Mouse (Mus musculus): ENCODE results near the gene Sprr4. TPM values are rescaled to one million over a fixed set of nuclear protein-coding genes. Genes with fewer than 3 reads are reported as not detected.

Gene Sprr4
- polyA plus RNA-seq, 1 experiment from 2014 or later: not detected

Other genes with a start within 250 kb of the Sprr4 start
- gene Sprr2a3, start 215.1 kb downstream of the Sprr4 start, polyA plus RNA-seq (2014; fragmentation: Nextera tagmentation; extraction: Ambion mirVana): not detected in 2 replicates
- gene Sprr2b, start 183.9 kb downstream of the Sprr4 start, polyA plus RNA-seq (2014; fragmentation: Nextera tagmentation; extraction: Ambion mirVana): not detected in 2 replicates
- gene Sprr2d, start 161.4 kb downstream of the Sprr4 start, polyA plus RNA-seq (2014; fragmentation: Nextera tagmentation; extraction: Ambion mirVana): not detected in 2 replicates
- not detected in 2 replicates for gene Sprr2e, start 148.3 kb downstream of the Sprr4 start, polyA plus RNA-seq (2014; fragmentation: Nextera tagmentation; extraction: Ambion mirVana)
- gene Sprr2f, start 135.3 kb downstream of the Sprr4 start, polyA plus RNA-seq (2014; fragmentation: Nextera tagmentation; extraction: Ambion mirVana): not detected in 2 replicates
- not detected in 2 replicates for gene Sprr2h, start 114.8 kb downstream of the Sprr4 start, polyA plus RNA-seq (2014; fragmentation: Nextera tagmentation; extraction: Ambion mirVana)
- not detected in 2 replicates for gene Sprr2i, start 92.5 kb downstream of the Sprr4 start, polyA plus RNA-seq (2014; fragmentation: Nextera tagmentation; extraction: Ambion mirVana)
- gene Sprr2j-ps, start 82.4 kb downstream of the Sprr4 start, polyA plus RNA-seq (2014; fragmentation: Nextera tagmentation; extraction: Ambion mirVana): not detected in 2 replicates
- 5.4 and 6.7 TPM in 2 replicates for gene Gm9774, start 71.1 kb downstream of the Sprr4 start, polyA plus RNA-seq (2014; fragmentation: Nextera tagmentation; extraction: Ambion mirVana)
- gene Sprr2k, start 67.9 kb downstream of the Sprr4 start, polyA plus RNA-seq (2014; fragmentation: Nextera tagmentation; extraction: Ambion mirVana): not detected in 2 replicates
- gene Sprr1b, start 61.7 kb downstream of the Sprr4 start, polyA plus RNA-seq (2014; fragmentation: Nextera tagmentation; extraction: Ambion mirVana): not detected in 2 replicates
- not detected in 2 replicates for gene Sprr3, start 41.8 kb downstream of the Sprr4 start, polyA plus RNA-seq (2014; fragmentation: Nextera tagmentation; extraction: Ambion mirVana)
- gene Sprr1a, start 14.6 kb downstream of the Sprr4 start, polyA plus RNA-seq (2014; fragmentation: Nextera tagmentation; extraction: Ambion mirVana): 0.36 TPM in 1 of 2 replicates, not detected in the other
- not detected in 2 replicates for gene 2310046K23Rik, start 34.0 kb upstream of the Sprr4 start, polyA plus RNA-seq (2014; fragmentation: Nextera tagmentation; extraction: Ambion mirVana)
- gene Ivl, start 73.2 kb upstream of the Sprr4 start, polyA plus RNA-seq (2014; fragmentation: Nextera tagmentation; extraction: Ambion mirVana): 0.17 TPM in 1 of 2 replicates, not detected in the other
- not detected in 2 replicates for gene Smcp, start 88.5 kb upstream of the Sprr4 start, polyA plus RNA-seq (2014; fragmentation: Nextera tagmentation; extraction: Ambion mirVana)
- gene 2210017I01Rik, start 107.0 kb upstream of the Sprr4 start, polyA plus RNA-seq (2014; fragmentation: Nextera tagmentation; extraction: Ambion mirVana): not detected in 2 replicates
- gene Lce6a, start 121.2 kb upstream of the Sprr4 start, polyA plus RNA-seq (2014; fragmentation: Nextera tagmentation; extraction: Ambion mirVana): not detected in 2 replicates
- not detected in 2 replicates for gene Lce1a1, start 147.8 kb upstream of the Sprr4 start, polyA plus RNA-seq (2014; fragmentation: Nextera tagmentation; extraction: Ambion mirVana)
- not detected in 2 replicates for gene Lce1b, start 156.4 kb upstream of the Sprr4 start, polyA plus RNA-seq (2014; fragmentation: Nextera tagmentation; extraction: Ambion mirVana)
- not detected in 2 replicates for gene Lce1a2, start 169.8 kb upstream of the Sprr4 start, polyA plus RNA-seq (2014; fragmentation: Nextera tagmentation; extraction: Ambion mirVana)
- gene Lce1c, start 178.8 kb upstream of the Sprr4 start, polyA plus RNA-seq (2014; fragmentation: Nextera tagmentation; extraction: Ambion mirVana): not detected in 2 replicates
- not detected in 2 replicates for gene Lce1d, start 186.7 kb upstream of the Sprr4 start, polyA plus RNA-seq (2014; fragmentation: Nextera tagmentation; extraction: Ambion mirVana)
- gene Lce1e, start 208.6 kb upstream of the Sprr4 start, polyA plus RNA-seq (2014; fragmentation: Nextera tagmentation; extraction: Ambion mirVana): not detected in 2 replicates
- gene Lce1f, start 219.9 kb upstream of the Sprr4 start, polyA plus RNA-seq (2014; fragmentation: Nextera tagmentation; extraction: Ambion mirVana): not detected in 2 replicates
- not detected in 2 replicates for gene Gm38119, start 238.6 kb upstream of the Sprr4 start, polyA plus RNA-seq (2014; fragmentation: Nextera tagmentation; extraction: Ambion mirVana)

Measured in embryonic facial prominence, embryonic 11.5 days (tissue).